Mouse (Mus musculus): ENCODE results near the gene Tigd4.

Tigd4 gene

GRCm38 (mm10) chr3:84640536-84640935 is 47.2 kb downstream of the Tigd4 start:
- POLR2A ChIA-PET = interaction anchor here in 3 of 4 experiments (0.5 to 8.1 kb wide), 9 partner anchors 13 to 304 kb away, joined by 3 to 110 read pairs (median 5); partner anchors contain the start of genes Arfip1 (in 1 of the 3), Fbxw7 (in 1 of the 3) and Tmem154 (in 1 of the 3)
- CTCF ChIA-PET = interaction anchor here in 2 of 4 experiments (0.9 to 1.9 kb wide), 2 partner anchors 16 to 18 kb away, joined by 3 to 5 read pairs; no protein-coding TSS in a partner anchor

DNA sequence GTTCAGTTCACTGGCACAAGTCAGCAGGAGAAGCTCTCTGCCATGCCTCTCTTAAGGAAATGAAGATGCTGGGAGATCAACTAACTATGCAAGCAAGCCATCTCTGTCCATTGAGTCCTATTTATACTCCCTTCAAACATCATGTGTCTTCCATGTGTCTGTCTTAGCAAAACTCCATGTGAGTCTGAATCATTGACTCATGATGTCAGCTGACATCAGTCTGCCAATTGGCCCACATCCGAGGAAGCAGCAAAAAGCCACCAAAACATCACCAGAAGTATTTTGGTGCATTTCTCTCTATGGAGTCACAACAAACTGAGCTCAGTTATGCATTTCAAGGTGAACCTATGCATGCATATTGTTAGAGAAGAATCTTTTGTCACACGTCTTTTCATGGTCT is 48.0 kb downstream of the Tigd4 start:
- POLR2A ChIA-PET = interaction anchor here in 3 of 4 experiments (1.3 to 8.1 kb wide), 4 partner anchors 12 to 24 kb away, joined by 4 to 110 read pairs (median 16); partner anchors contain the start of gene Tmem154 (in 1 of the 3)
- CTCF ChIA-PET = interaction anchor here in 1 of 4 experiments (1.9 kb wide), 1 partner anchor 15 kb away, joined by 5 read pairs; no protein-coding TSS in a partner anchor

DNA sequence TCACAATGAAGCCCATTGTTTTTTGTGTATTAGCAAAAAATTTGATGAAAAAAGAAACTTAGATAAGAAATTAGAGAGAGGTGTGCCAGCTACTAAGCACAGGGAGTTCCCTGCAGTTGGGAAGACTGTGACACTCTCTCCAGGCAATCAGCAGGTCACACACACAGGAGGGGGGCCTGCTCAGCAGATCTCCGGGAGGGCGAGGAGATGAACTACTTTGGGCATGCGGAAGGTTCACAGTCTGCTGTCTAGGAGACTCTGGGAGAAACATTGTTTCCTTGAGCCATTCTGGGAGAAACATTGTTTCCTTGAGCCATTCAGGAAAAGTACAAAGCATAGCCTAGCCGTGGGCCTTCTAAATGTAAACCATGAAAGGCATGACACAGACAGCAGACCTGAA is 49.6 kb downstream of the Tigd4 start:
- ChIA-PET CTCF (no interaction called here), POLR2A (interaction anchor here in 1 of 4 experiments (8.1 kb wide), 1 partner anchor 11 kb away, joined by 110 read pairs; no protein-coding TSS in a partner anchor)

- ChIA-PET CTCF (no interaction called here), POLR2A (interaction anchor here in 1 of 4 experiments (1.3 to 2.5 kb wide), 2 partner anchors 9 to 20 kb away, joined by 3 to 12 read pairs; partner anchors contain the start of gene Tmem154)
These were observed 52.0 kb downstream of the Tigd4 start for GRCm38 (mm10) chr3:84645156-84646006.

- POLR2A ChIA-PET = interaction anchor here in 1 of 4 experiments (1.3 to 2.5 kb wide), 2 partner anchors 8 to 20 kb away, joined by 3 to 12 read pairs; partner anchors contain the start of gene Tmem154
- CTCF ChIA-PET = no interaction called here
These were observed 52.6 kb downstream of the Tigd4 start for GRCm38 (mm10) chr3:84646007-84646290.

GRCm38 (mm10) chr3:84646331-84646845 is 53.0 kb downstream of the Tigd4 start:
- POLR2A ChIA-PET = interaction anchor here in 1 of 4 experiments (1.3 to 2.5 kb wide), 4 partner anchors 8 to 19 kb away, joined by 3 to 12 read pairs (median 12); partner anchors contain the start of gene Tmem154
- CTCF ChIA-PET = no interaction called here

Data from embryonic stem cell, embryonic (primary cell).